Mouse (Mus musculus) spleen, adult 18-20 months (tissue): ENCODE data around the gene Mycbp2.

Experiments
- DNase-seq, 2 experiments: peaks; one replicate each; pipeline ENCODE4 v3.0.0; 2022; ENCODE audit warnings: mixed read lengths in 2 of 2

Gene Mycbp2

GRCm38 (mm10) chr14:103258745-103259144, 87.9 kb downstream of the Mycbp2 start:
- DNase-seq = no peak

- DNase-seq = no peak
Measured at GRCm38 (mm10) chr14:103256866-103257265, 89.7 kb downstream of the Mycbp2 start.

DNA sequence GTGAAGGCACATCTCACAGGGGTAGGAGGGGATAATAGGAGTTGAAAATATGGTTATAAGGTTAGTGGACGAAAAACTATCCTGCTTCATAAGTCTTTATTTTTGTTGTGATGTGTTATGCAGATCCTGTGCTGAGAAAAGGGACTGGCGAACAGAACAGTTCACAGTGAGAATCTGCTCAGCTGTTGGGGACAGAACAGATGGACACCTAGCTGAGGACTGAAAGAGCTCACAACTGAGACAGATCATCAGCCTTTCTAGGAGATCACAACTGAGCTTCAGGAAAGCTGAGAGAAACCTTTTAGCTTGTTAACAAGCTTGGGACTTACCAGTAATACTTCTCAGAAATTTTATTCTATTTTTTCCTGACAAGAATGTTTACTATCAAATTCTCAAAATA, 92.3 kb downstream of the Mycbp2 start:
- DNase-seq = no peak

GRCm38 (mm10) chr14:103242020-103242419, 104.6 kb downstream of the Mycbp2 start:
- DNase-seq = no peak

DNA sequence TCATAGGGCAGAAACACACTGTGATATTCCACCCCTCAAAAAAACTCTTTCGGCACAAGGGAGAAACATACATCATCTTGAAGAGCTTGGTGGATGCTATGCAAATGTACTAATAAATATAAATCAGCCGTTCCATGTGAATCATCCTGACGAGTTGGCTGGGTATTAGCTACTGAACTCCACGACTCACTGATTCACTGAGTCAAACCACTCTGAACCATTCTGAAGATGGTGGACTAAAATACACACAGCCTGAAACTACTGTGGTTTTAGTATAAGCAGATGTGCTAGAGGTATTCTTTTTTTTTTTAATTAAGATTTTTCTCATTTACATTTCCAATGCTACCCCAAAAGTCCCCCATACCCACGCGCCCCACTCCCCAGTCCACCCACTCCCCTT, 111.8 kb downstream of the Mycbp2 start:
- no peak for DNase-seq

- DNase-seq = no peak
Measured at GRCm38 (mm10) chr14:103233640-103234593, 112.7 kb downstream of the Mycbp2 start.

- no peak for DNase-seq
Measured at GRCm38 (mm10) chr14:103222356-103222755, 124.3 kb downstream of the Mycbp2 start.

DNA sequence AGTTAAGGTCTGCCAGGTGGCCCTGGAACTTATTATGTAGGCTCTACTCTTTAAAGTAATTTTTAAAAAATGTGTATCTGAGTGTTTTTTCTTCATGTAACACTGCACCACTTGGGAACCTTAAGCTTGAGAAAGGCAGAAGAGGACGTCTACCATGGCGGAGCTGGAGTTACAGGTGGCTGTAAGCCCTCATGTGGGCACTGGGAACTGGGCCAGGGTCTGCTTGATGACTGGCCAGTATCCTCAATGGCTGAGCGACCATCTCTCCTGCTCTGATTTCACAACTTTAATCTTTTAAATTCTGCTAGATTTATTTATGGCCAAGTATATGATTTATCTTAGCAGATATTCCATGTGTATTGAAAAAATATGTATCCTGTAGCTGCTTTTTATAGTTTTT, 124.9 kb downstream of the Mycbp2 start:
- DNase-seq = no peak

DNA sequence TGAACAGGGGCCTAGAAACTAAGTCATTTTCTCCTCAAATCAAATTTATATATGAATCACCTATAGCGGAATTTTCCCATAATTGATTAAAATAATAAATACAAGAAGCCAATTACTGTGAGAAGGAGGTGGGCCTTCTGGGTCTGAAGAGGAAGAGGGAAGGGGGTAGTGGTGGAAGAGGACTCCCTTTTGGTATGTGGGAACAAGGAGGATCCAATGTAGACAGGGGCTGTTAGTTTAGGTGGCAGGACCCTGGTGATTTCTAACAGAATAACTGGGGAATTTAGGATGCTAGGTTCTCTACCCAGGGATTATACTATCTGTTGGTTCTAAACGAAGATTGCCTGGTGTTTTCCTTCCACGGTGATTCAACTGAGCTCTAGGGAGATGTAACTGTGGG, 130.3 kb downstream of the Mycbp2 start:
- DNase-seq = no peak

DNA sequence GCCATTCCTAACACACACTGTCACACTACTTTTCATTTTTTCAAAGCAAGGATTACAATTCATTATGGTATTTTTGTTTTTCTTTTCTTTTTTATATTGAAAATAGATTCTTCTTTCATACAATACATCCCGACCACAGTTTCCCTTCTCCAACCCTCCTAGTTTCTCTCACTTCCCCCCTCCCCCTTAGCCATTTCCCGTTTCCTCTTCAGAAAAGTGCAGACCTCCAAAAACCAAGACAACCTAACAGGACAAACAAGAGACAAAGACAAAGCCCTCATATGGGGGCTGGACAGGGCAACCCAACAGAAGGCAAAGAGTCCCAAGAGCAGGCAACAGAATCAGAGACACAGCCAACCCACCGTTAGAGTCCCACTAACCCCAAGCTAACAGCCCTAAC, 160.0 kb downstream of the Mycbp2 start:
- no peak for DNase-seq

GRCm38 (mm10) chr14:103186076-103186475, 160.5 kb downstream of the Mycbp2 start:
- DNase-seq = no peak

DNA sequence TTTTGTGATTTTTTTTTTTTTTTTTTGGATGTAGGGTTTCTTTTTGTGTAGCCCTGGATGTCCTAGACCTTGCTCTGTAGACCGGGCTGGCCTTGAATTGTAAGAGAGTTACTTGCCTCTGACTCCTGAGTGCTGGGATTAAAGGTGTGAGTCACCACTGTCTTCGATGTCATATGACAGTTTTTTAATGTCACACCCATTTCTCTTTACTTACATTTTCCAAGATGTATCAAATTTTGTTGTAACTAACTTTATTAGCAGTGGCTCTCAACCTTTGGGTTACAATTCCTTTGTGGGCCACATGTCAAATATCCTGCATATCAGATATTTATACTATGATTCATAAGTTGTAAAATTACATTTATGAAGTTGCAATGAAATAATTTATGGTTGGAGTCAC, 166.5 kb downstream of the Mycbp2 start:
- DNase-seq = no peak

- DNase-seq = no peak
Measured at GRCm38 (mm10) chr14:103162923-103163322, 183.7 kb downstream of the Mycbp2 start.

GRCm38 (mm10) chr14:103155685-103156084, 190.9 kb downstream of the Mycbp2 start:
- DNase-seq = no peak

DNA sequence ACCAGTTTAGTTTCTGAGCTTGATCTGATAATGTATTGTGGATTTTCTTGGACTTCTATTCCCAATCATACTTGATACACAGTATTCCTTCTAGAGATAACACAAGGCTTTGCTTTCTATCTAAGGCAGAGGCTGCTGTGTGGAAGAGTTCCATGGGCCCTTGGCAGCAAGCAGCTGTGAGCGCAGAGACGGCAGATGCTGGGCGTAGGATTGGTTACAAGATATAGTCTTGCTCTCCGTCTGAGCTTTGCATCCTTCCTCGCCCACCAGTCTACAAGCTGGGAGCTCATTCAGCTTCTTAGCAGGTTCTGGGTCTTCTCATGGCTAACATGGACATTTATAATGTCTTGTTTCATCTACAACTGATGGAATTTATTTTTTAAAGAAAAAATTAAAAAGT, 196.5 kb downstream of the Mycbp2 start:
- no peak for DNase-seq

GRCm38 (mm10) chr14:103131991-103132390, 214.6 kb downstream of the Mycbp2 start:
- peak in 1 of 2 experiments; percentile 28 for DNase-seq

- DNase-seq = no peak
Measured at GRCm38 (mm10) chr14:103125756-103126155, 220.9 kb downstream of the Mycbp2 start.

GRCm38 (mm10) chr14:103114994-103115670, 231.5 kb downstream of the Mycbp2 start:
- DNase-seq = no peak

- no peak for DNase-seq
Measured at GRCm38 (mm10) chr14:103112606-103113363, 233.8 kb downstream of the Mycbp2 start.

DNA sequence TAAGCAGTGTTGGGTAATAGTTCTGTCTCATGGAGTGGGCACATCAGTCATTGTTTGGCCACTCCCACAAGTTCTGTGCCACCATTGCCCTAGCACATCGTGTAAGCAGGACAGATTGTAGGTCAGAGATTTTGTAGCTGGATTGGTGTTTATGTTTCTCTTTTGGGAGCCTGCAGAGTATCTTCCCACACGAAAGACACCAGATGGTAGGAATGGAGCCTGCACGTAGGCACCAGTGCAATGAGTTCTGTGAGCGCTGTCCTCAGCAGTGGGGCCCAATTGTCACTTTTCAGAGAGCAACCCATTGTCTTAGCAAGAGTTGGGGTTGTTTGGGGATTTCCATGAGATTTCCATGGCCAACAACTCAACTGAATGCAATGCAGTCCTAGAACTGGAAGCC, 236.6 kb downstream of the Mycbp2 start:
- DNase-seq = no peak

- DNase-seq = no peak
Measured at GRCm38 (mm10) chr14:103106301-103106700, 240.3 kb downstream of the Mycbp2 start.

GRCm38 (mm10) chr14:103102731-103103335, 243.8 kb downstream of the Mycbp2 start:
- no peak for DNase-seq

DNA sequence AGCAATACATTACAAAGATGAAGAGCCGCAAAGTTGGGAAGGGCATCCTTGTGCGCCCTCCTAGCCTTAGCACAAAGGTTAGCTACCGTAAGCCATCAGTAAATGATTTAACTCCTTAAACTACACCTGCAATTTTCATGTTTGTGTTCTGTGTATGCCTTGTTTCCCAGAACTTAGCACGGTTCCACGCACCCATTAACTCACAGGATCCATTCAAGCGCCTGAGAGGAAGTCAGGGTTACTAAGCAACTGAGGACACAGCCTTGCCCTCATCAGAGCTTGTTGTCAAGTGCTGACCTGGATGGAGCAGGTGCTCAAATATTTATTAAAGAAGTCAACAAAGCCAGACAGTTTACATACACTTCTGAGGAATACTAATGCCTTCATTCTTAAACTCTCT, 244.4 kb downstream of the Mycbp2 start:
- DNase-seq = no peak
